Mouse (Mus musculus): ENCODE data around the gene Itga11. TPM values are rescaled to one million over a fixed set of nuclear protein-coding genes. Genes with fewer than 3 reads are reported as not detected.
"Not testable (repeated sequence)": the region's sequence is repeated elsewhere in the genome, so short reads cannot be mapped to it uniquely, and the experiment has no call there.

The Itga11 gene
- polyA plus RNA-seq, 1 experiment, result 1.1 TPM

- H3K4me3 ChIP-seq (replicated peaks; ENCODE audit: control insufficient read depth, low read depth, low read length), result no peak overlapping the region
- H3K27ac ChIP-seq (ENCODE audit: control insufficient read depth, insufficient read depth, low read depth, low read length, poor library complexity), result no peak overlapping the region
- no peaks in the 10 kb centered on the region for H3K4me1 ChIP-seq (ENCODE audit: control insufficient read depth, insufficient read depth, low read length)
- TF ChIP-seq CTCF (IDR thresholded peaks at IDR 0.05; ENCODE audit: control insufficient read depth, insufficient read depth, low read length) (no peak), POLR2A (IDR thresholded peaks at IDR 0.05; ENCODE audit: borderline replicate concordance, control insufficient read depth, low read depth, low read length) (no peak)
- WGBS, result 71% methylated on average over 3 of the region's 3 CpGs
These were observed 104.3 kb downstream of the Itga11 start for GRCm38 (mm10) chr9:62781965-62782364.

GRCm38 (mm10) chr9:62782976-62783781, 105.6 kb downstream of the Itga11 start:
- 70% methylated on average over 16 of the region's 16 CpGs for WGBS
- no peak overlapping the region for H3K4me3 ChIP-seq (replicated peaks; ENCODE audit: control insufficient read depth, low read depth, low read length)
- H3K27ac ChIP-seq (ENCODE audit: control insufficient read depth, insufficient read depth, low read depth, low read length, poor library complexity), result no peak overlapping the region
- TF ChIP-seq CTCF (IDR thresholded peaks at IDR 0.05; ENCODE audit: control insufficient read depth, insufficient read depth, low read length) (no peak), POLR2A (IDR thresholded peaks at IDR 0.05; ENCODE audit: borderline replicate concordance, control insufficient read depth, low read depth, low read length) (no peak)
- no peaks in the 10 kb centered on the region for H3K4me1 ChIP-seq (ENCODE audit: control insufficient read depth, insufficient read depth, low read length)

GRCm38 (mm10) chr9:62784233-62784632, 106.6 kb downstream of the Itga11 start:
- 72% methylated on average over 2 of the region's 2 CpGs for WGBS
- peak; percentile 6; the same call in 1 of the 2 replicates for TF ChIP-seq CTCF (IDR thresholded peaks at IDR 0.05; ENCODE audit: control insufficient read depth, insufficient read depth, low read length)
- no peak for TF ChIP-seq POLR2A (IDR thresholded peaks at IDR 0.05; ENCODE audit: borderline replicate concordance, control insufficient read depth, low read depth, low read length)
- no peak overlapping the region for H3K27ac ChIP-seq (ENCODE audit: control insufficient read depth, insufficient read depth, low read depth, low read length, poor library complexity)
- no peaks in the 10 kb centered on the region for H3K4me1 ChIP-seq (ENCODE audit: control insufficient read depth, insufficient read depth, low read length)
- no peak overlapping the region for H3K4me3 ChIP-seq (replicated peaks; ENCODE audit: control insufficient read depth, low read depth, low read length)

- H3K4me3 ChIP-seq (replicated peaks; ENCODE audit: control insufficient read depth, low read depth, low read length), result no peak overlapping the region
- H3K27ac ChIP-seq (ENCODE audit: control insufficient read depth, insufficient read depth, low read depth, low read length, poor library complexity), result no peak overlapping the region
- WGBS, result 85% methylated on average over 5 of the region's 5 CpGs
- H3K4me1 ChIP-seq (ENCODE audit: control insufficient read depth, insufficient read depth, low read length), result no peaks in the 10 kb centered on the region
- TF ChIP-seq CTCF (IDR thresholded peaks at IDR 0.05; ENCODE audit: control insufficient read depth, insufficient read depth, low read length), result no peak
- TF ChIP-seq POLR2A (IDR thresholded peaks at IDR 0.05; ENCODE audit: borderline replicate concordance, control insufficient read depth, low read depth, low read length), result no peak
These were observed 109.1 kb downstream of the Itga11 start for GRCm38 (mm10) chr9:62786721-62787120.

- TF ChIP-seq CTCF (IDR thresholded peaks at IDR 0.05; ENCODE audit: control insufficient read depth, insufficient read depth, low read length), result no peak
- TF ChIP-seq POLR2A (IDR thresholded peaks at IDR 0.05; ENCODE audit: borderline replicate concordance, control insufficient read depth, low read depth, low read length), result no peak
- no peak overlapping the region for H3K27ac ChIP-seq (ENCODE audit: control insufficient read depth, insufficient read depth, low read depth, low read length, poor library complexity)
- WGBS, result 94% methylated on average over 12 of the region's 12 CpGs
- H3K4me3 ChIP-seq (replicated peaks; ENCODE audit: control insufficient read depth, low read depth, low read length), result no peak overlapping the region
- no peaks in the 10 kb centered on the region for H3K4me1 ChIP-seq (ENCODE audit: control insufficient read depth, insufficient read depth, low read length)
These were observed 112.2 kb downstream of the Itga11 start for GRCm38 (mm10) chr9:62789856-62790255.

GRCm38 (mm10) chr9:62799218-62799617, 121.6 kb downstream of the Itga11 start:
- 73% methylated on average over 2 of the region's 2 CpGs for WGBS
- H3K4me3 ChIP-seq (replicated peaks; ENCODE audit: control insufficient read depth, low read depth, low read length); H3K4me1 ChIP-seq (ENCODE audit: control insufficient read depth, insufficient read depth, low read length); H3K27ac ChIP-seq (ENCODE audit: control insufficient read depth, insufficient read depth, low read depth, low read length, poor library complexity): not testable (repeated sequence)

GRCm38 (mm10) chr9:62810095-62810494, 132.5 kb downstream of the Itga11 start:
- 32% methylated on average over 8 of the region's 8 CpGs for WGBS
- TF ChIP-seq POLR2A (IDR thresholded peaks at IDR 0.05; ENCODE audit: borderline replicate concordance, control insufficient read depth, low read depth, low read length) (no peak), CTCF (IDR thresholded peaks at IDR 0.05; ENCODE audit: control insufficient read depth, insufficient read depth, low read length) (no peak)
- Histone ChIP-seq H3K27ac (ENCODE audit: control insufficient read depth, insufficient read depth, low read depth, low read length, poor library complexity) (no peak overlapping the region), H3K4me3 (replicated peaks; ENCODE audit: control insufficient read depth, low read depth, low read length) (peak overlapping the region; percentile 82), H3K4me1 (ENCODE audit: control insufficient read depth, insufficient read depth, low read length) (no peaks in the 10 kb centered on the region; the same call in 1 of the 2 replicates)

- Histone ChIP-seq H3K4me1 (ENCODE audit: control insufficient read depth, insufficient read depth, low read length) (no peaks in the 10 kb centered on the region; the same call in 1 of the 2 replicates), H3K4me3 (replicated peaks; ENCODE audit: control insufficient read depth, low read depth, low read length) (peak overlapping the region; percentile 82), H3K27ac (ENCODE audit: control insufficient read depth, insufficient read depth, low read depth, low read length, poor library complexity) (peak overlapping the region; percentile 94)
- under 1% methylated on average over 58 of the region's 58 CpGs for WGBS
- TF ChIP-seq CTCF (IDR thresholded peaks at IDR 0.05; ENCODE audit: control insufficient read depth, insufficient read depth, low read length) (no peak; the same call in 1 of the 2 replicates), POLR2A (IDR thresholded peaks at IDR 0.05; ENCODE audit: borderline replicate concordance, control insufficient read depth, low read depth, low read length) (peak; percentile 53; the same call in 1 of the 2 replicates)
These were observed 133.2 kb downstream of the Itga11 start for GRCm38 (mm10) chr9:62810543-62811515.

Data from bone marrow, adult 2 months (tissue).